Mouse (Mus musculus): ENCODE results near the gene Dpyd.

DNA sequence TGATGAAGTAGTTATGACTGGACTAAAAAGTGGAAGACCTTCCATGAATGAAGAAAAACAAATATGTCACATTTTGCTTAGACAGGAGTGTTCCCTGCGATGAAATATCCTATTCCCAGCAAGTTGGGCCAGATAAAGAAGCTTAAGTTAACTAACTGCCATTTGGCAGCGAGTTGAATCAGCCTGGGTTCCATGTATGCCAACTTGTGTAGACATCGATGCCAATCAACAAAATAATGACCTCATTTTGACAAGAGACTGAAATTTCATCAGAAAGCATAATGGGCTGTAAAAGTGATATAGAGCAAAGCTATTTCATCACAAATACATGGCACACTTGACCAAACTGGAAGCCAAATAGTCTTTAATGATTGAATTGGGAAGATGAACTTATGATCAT is 681.3 kb downstream of the Dpyd start:
- TF ChIP-seq CTCF (IDR thresholded peaks at IDR 0.05; ENCODE audit: low read depth, low read length) (no peak), POLR2A (IDR thresholded peaks at IDR 0.05; ENCODE audit: insufficient read depth, low read length) (no peak)
